Comparison of ENCODE assay signal across 13 mouse cellular contexts in the genomic region with DNA sequence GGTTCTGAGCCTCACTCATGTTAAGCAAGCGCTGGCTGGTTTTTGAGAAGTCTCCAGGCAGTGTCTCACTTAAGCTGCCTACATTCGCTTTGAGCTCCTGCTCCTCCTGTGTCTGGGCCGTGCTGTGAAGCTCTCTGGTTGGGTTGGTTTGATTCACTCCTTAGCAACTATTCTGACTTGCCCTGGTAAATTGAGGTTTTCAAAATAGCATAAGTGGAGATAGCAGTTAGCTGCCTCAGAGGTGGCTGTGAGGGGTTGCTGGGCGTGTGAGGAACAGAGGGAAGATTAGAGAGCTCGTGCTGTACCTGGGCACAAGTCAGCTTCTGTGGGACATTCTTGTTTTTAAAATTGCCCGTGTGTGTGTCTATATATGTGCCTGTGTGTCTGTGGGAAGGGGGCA. TPM values are rescaled to one million over a fixed set of nuclear protein-coding genes. Genes with fewer than 3 reads are reported as not detected.
DNase-seq lines count a peak whose midpoint lies in the region; ATAC-seq lines count a peak whose summit lies in the region.
"Had no signal": no experiment of that assay in that cellular context is flagged by ENCODE, and none has a peak within 500 bp of the region (broad histone marks: within the 10 kb centered on the region; RNA-seq: fewer than 3 reads in every experiment).

No protein-coding gene starts in this region.

- no peak overlapping the region for H3K9ac ChIP-seq in lung, embryonic 16.5 days (ENCODE audit: low read length)
- H3K9ac ChIP-seq in heart, embryonic 16.5 days (ENCODE audit: low read length), result peak overlapping the region; percentile 6; the same call in 1 of the 2 replicates
- no peak overlapping the region for H3K9ac ChIP-seq in stomach, embryonic 15.5 days
- H3K9ac ChIP-seq: kidney, embryonic 15.5 days had no signal

- H3K4me1 ChIP-seq in heart, embryonic 10.5 days, result peaks cover 44% of the 10 kb centered on the region
- peaks cover 6% of the 10 kb centered on the region for H3K4me1 ChIP-seq in lung, embryonic 16.5 days (replicated peaks; ENCODE audit: control insufficient read depth, insufficient read depth, low read length)
- peaks cover 31% of the 10 kb centered on the region for H3K4me1 ChIP-seq in heart, embryonic 16.5 days (ENCODE audit: control insufficient read depth, insufficient read depth, low read length)
- H3K4me1 ChIP-seq in stomach, embryonic 15.5 days, result no peaks in the 10 kb centered on the region; the same call in 1 of the 2 replicates
- H3K4me1 ChIP-seq: kidney, embryonic 15.5 days had no signal

- peak overlapping the region; percentile 2; the same call in 1 of the 2 replicates for H3K27ac ChIP-seq in heart, embryonic 10.5 days
- peak overlapping the region; percentile 70 for H3K27ac ChIP-seq in lung, embryonic 16.5 days (ENCODE audit: low read length)
- H3K27ac ChIP-seq in heart, embryonic 16.5 days (ENCODE audit: low read length), result peak overlapping the region; percentile 86
- peak overlapping the region; percentile 32; the same call in 1 of the 2 replicates for H3K27ac ChIP-seq in stomach, embryonic 15.5 days
- H3K27ac ChIP-seq: kidney, embryonic 15.5 days had no signal

- 63% methylated on average over 6 of the region's 6 CpGs for WGBS in heart, embryonic 10.5 days
- WGBS in lung, embryonic 16.5 days, result 64% methylated on average over 6 of the region's 6 CpGs
- WGBS in heart, embryonic 16.5 days, result 54% methylated on average over 6 of the region's 6 CpGs
- WGBS in stomach, embryonic 15.5 days, result 84% methylated on average over 6 of the region's 6 CpGs

- no peak overlapping the region for H3K4me3 ChIP-seq in heart, embryonic 10.5 days
- no peak overlapping the region for H3K4me3 ChIP-seq in lung, embryonic 16.5 days (ENCODE audit: low read length)
- no peak overlapping the region; the same call in 1 of the 2 replicates for H3K4me3 ChIP-seq in heart, embryonic 16.5 days (ENCODE audit: low read length)
- no peak overlapping the region for H3K4me3 ChIP-seq in stomach, embryonic 15.5 days (replicated peaks)
- H3K4me3 ChIP-seq: kidney, embryonic 15.5 days had no signal

- peak overlapping the region; percentile 12; the same call in 1 of the 2 replicates for H3K4me2 ChIP-seq in lung, embryonic 16.5 days (ENCODE audit: low read depth, low read length)
- peak overlapping the region; percentile 40 for H3K4me2 ChIP-seq in heart, embryonic 16.5 days (ENCODE audit: low read depth, low read length)
- H3K4me2 ChIP-seq in stomach, embryonic 15.5 days, result peak overlapping the region; percentile 23; the same call in 1 of the 2 replicates
- H3K4me2 ChIP-seq: kidney, embryonic 15.5 days had no signal

- no peak for DNase-seq in heart, embryonic 10.5 days (ENCODE audit: low spot score)
- DNase-seq in heart, adult 9 months (ENCODE audit: low spot score in 2 of 2), result no peak
- no peak for DNase-seq in lung, adult 18-20 months
- DNase-seq in ovary, postnatal 14 days (ENCODE audit: low spot score), result no peak
- DNase-seq in left cerebral cortex, adult 8-10 months (ENCODE audit: low spot score in 2 of 2), result no peak
- DNase-seq: adrenal gland, adult 2 months; cerebellum, adult 9-10 months; midbrain, embryonic 14.5 days had no signal

- H3K36me3 ChIP-seq in heart, embryonic 10.5 days, result peaks cover 55% of the 10 kb centered on the region
- peaks cover 26% of the 10 kb centered on the region for H3K36me3 ChIP-seq in lung, embryonic 16.5 days (ENCODE audit: control insufficient read depth, insufficient read depth, low read length)
- peaks cover 18% of the 10 kb centered on the region for H3K36me3 ChIP-seq in heart, embryonic 16.5 days (ENCODE audit: control insufficient read depth, insufficient read depth)
- H3K36me3 ChIP-seq in stomach, embryonic 15.5 days, result peaks cover 25% of the 10 kb centered on the region

- no peaks in the 10 kb centered on the region for H3K9me3 ChIP-seq in heart, embryonic 10.5 days
- no peaks in the 10 kb centered on the region for H3K9me3 ChIP-seq in lung, embryonic 16.5 days (ENCODE audit: control insufficient read depth, low read length)
- no peaks in the 10 kb centered on the region for H3K9me3 ChIP-seq in heart, embryonic 16.5 days (replicated peaks; ENCODE audit: control insufficient read depth, low read length)
- no peaks in the 10 kb centered on the region for H3K9me3 ChIP-seq in stomach, embryonic 15.5 days
- H3K9me3 ChIP-seq: kidney, embryonic 15.5 days had no signal

- H3K27me3 ChIP-seq in heart, embryonic 10.5 days (ENCODE audit: insufficient read depth, poor library complexity, severe bottlenecking), result no peaks in the 10 kb centered on the region
- H3K27me3 ChIP-seq in lung, embryonic 16.5 days (ENCODE audit: control insufficient read depth, insufficient read depth, low read depth, low read length), result no peaks in the 10 kb centered on the region
- H3K27me3 ChIP-seq in heart, embryonic 16.5 days (ENCODE audit: control insufficient read depth, insufficient read depth, low read length), result no peaks in the 10 kb centered on the region
- no peaks in the 10 kb centered on the region for H3K27me3 ChIP-seq in stomach, embryonic 15.5 days (replicated peaks)
- H3K27me3 ChIP-seq: kidney, embryonic 15.5 days had no signal

- ATAC-seq in lung, embryonic 16.5 days (ENCODE audit: low read depth), result peak; percentile 50
- peak; percentile 21 for ATAC-seq in heart, embryonic 16.5 days (replicated peaks; ENCODE audit: extremely low read depth, insufficient read depth, low FRiP score)
- ATAC-seq in stomach, embryonic 15.5 days (ENCODE audit: insufficient read depth, low FRiP score, low read depth), result no peak
- ATAC-seq: hindbrain, embryonic 16.5 days had no signal

RNA-seq across cellular contexts. Expression of a gene that starts 27.6 kb away (rescaled TPM):
- polyA plus RNA-seq in heart, embryonic 10.5 days (2016; fragmentation: Nextera tagmentation; extraction: Ambion mirVana), result 8.5 and 9.4 TPM in 2 replicates
- 7.8 and 8.8 TPM in 2 replicates for polyA plus RNA-seq in lung, embryonic 16.5 days (2015; fragmentation: Nextera tagmentation; extraction: Ambion mirVana)
- 8.2 and 9.8 TPM in 2 replicates for polyA plus RNA-seq in heart, embryonic 16.5 days (2015; fragmentation: Nextera tagmentation; extraction: Ambion mirVana)
- 12.3 and 13.7 TPM in 2 replicates for polyA plus RNA-seq in stomach, embryonic 15.5 days (2015; fragmentation: Nextera tagmentation; extraction: Ambion mirVana)
- 10 to 100 TPM; 12.4 to 15.1 (median 13.6) TPM for total RNA-seq in left cerebral cortex, adult 8-10 months (2022)

Comparison
In these comparisons a context has a peak if more than half of its experiments do, and no peak if none do; other contexts are left out.
1. H3K27ac ChIP-seq: peak in every context shown above with its lines; median percentile 86 in heart, embryonic 16.5 days; 70 in lung, embryonic 16.5 days; 32 in stomach, embryonic 15.5 days; 2 in heart, embryonic 10.5 days.